ENCODE assay signal across 20 mouse cellular contexts in the genomic region with DNA sequence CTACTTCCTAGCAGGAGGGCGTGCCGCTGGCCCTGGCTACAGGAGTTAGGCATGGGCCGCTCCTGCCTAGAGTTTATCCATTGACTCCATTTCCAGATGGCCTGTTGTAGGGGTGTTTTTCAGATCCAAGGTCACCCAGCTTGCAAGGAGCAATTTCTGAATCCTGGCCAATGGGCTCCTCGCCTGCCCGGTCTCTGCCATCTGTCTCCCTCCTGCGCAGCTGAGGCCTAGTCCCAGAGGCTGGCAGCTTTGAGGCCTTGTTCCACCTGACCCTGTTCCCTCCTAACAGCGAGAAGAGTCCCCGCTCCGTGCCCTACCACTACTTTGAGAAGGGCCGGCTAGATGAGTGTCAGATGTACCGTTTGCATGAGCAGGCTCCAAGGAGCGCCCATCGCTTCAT. TPM values are rescaled to one million over a fixed set of nuclear protein-coding genes. Genes with fewer than 3 reads are reported as not detected.
DNase-seq lines count a peak whose midpoint lies in the region; TF ChIP-seq lines count a peak whose summit lies in the region.
"Had no signal": no experiment of that assay in that cellular context is flagged by ENCODE, and none has a peak within 500 bp of the region (broad histone marks: within the 10 kb centered on the region; RNA-seq: fewer than 3 reads in every experiment).

No protein-coding gene starts in this region.

- WGBS in cerebellum, adult 2 months = 12% methylated on average over 13 of the region's 13 CpGs

- no peaks in the 10 kb centered on the region for H3K27me3 ChIP-seq in cerebellum, adult 2 months (ENCODE audit: control insufficient read depth, insufficient read depth, low read length)
- H3K27me3 ChIP-seq: hindbrain, embryonic 15.5 days; megakaryocyte, embryonic 14.5 days; neural tube, embryonic 15.5 days had no signal

- TF ChIP-seq CTCF in gastrocnemius, adult 2 months (IDR thresholded peaks at IDR 0.05) = no peak
- TF ChIP-seq CTCF in cerebellum, adult 2 months (IDR thresholded peaks at IDR 0.05; ENCODE audit: borderline replicate concordance, insufficient read depth, low read depth, low read length) = no peak

- DNase-seq in gastrocnemius, adult 2 months = peak; percentile 64
- no peak for DNase-seq in gastrocnemius, adult 18-20 months (ENCODE audit: low spot score)
- DNase-seq in ovary, postnatal 36 days (ENCODE audit: low spot score) = peak; percentile 60
- DNase-seq in ovary, postnatal 14 days (ENCODE audit: low spot score) = no peak
- DNase-seq in cerebellum, adult 2 months = peak; percentile 92 to 95
- DNase-seq in gastrocnemius, postnatal 25 days = peak; percentile 48
- DNase-seq in right cerebral cortex, adult 18-20 months = no peak
- DNase-seq in frontal cortex, postnatal 25 days (ENCODE audit: low spot score in 2 of 2) = no peak
- DNase-seq: kidney, adult 2 months; thymus, postnatal 4 days had no signal

- H3K4me3 ChIP-seq in gastrocnemius, adult 2 months = no peak overlapping the region
- no peak overlapping the region for H3K4me3 ChIP-seq in cerebellum, adult 2 months (replicated peaks; ENCODE audit: insufficient read depth, low read depth, low read length)
- H3K4me3 ChIP-seq: hindbrain, embryonic 15.5 days; megakaryocyte, embryonic 14.5 days; neural tube, embryonic 15.5 days had no signal

- TF ChIP-seq POLR2A in cerebellum, adult 2 months (IDR thresholded peaks at IDR 0.05; ENCODE audit: borderline replicate concordance, insufficient read depth, low read length) = no peak

- H3K27ac ChIP-seq in gastrocnemius, adult 2 months = peak overlapping the region; percentile 75
- peak overlapping the region; percentile 78 for H3K27ac ChIP-seq in cerebellum, adult 2 months (ENCODE audit: insufficient read depth, low read length)
- H3K27ac ChIP-seq: hindbrain, embryonic 15.5 days; liver, embryonic 14.5 days; neural tube, embryonic 15.5 days had no signal

- intact Hi-C loops in gastrocnemius, adult 2 months (cut with DNase I) = no loop called here

- peaks cover 71% of the 10 kb centered on the region for H3K4me1 ChIP-seq in cerebellum, adult 2 months (ENCODE audit: control insufficient read depth, insufficient read depth, low read length)
- H3K4me1 ChIP-seq: hindbrain, embryonic 15.5 days; neural tube, embryonic 15.5 days had no signal

RNA-seq across cellular contexts. Expression of a gene that starts 2.8 kb away (rescaled TPM):
- 10 to 100 TPM; 46.8 to 56.5 TPM for total RNA-seq in gastrocnemius, adult 2 months (2021)
- 10 to 100 TPM; 47.0 to 52.2 TPM for total RNA-seq in gastrocnemius, adult 18-20 months (2021)
- 89.5 TPM in 2 replicates for polyA plus RNA-seq in cerebellum, adult 2 months (2012; rRNA removed)
- total RNA-seq in gastrocnemius, postnatal 25 days (2021) = 10 to 100 TPM; 37.3 to 42.6 TPM

RNA-seq across cellular contexts. Expression of a gene that starts 9.8 kb away (rescaled TPM):
- total RNA-seq in gastrocnemius, adult 2 months (2021) = 10 to 100 TPM in 1 of 2 experiments, 1 to 10 TPM in 1; 8.7 to 21.6 TPM
- 10 to 100 TPM; 13.5 to 19.8 TPM for total RNA-seq in gastrocnemius, adult 18-20 months (2021)
- 91.4 and 101 TPM in 2 replicates for polyA plus RNA-seq in cerebellum, adult 2 months (2012; rRNA removed)
- total RNA-seq in gastrocnemius, postnatal 25 days (2021) = 10 to 100 TPM; 24.6 to 29.2 TPM

RNA-seq across cellular contexts. Expression of a gene that starts 21.2 kb away (rescaled TPM):
- not detected for total RNA-seq in gastrocnemius, adult 2 months (2021)
- not detected for total RNA-seq in gastrocnemius, adult 18-20 months (2021)
- 0.59 and 0.60 TPM in 2 replicates for polyA plus RNA-seq in cerebellum, adult 2 months (2012; rRNA removed)
- not detected for total RNA-seq in gastrocnemius, postnatal 25 days (2021)
- total RNA-seq: heart, adult 8-10 months; monocyte, adult 5-6 weeks had no signal
- polyA plus RNA-seq: CD4-positive, CD25-positive, alpha-beta regulatory T cell, adult 4 months; heart, postnatal 0 days; kidney, adult 2 months; lung, postnatal 0 days; spleen, adult 2 months had no signal

RNA-seq across cellular contexts. Expression of a gene that starts 22.1 kb away (rescaled TPM):
- not detected for total RNA-seq in gastrocnemius, adult 2 months (2021)
- total RNA-seq in gastrocnemius, adult 18-20 months (2021) = not detected
- polyA plus RNA-seq in cerebellum, adult 2 months (2012; rRNA removed) = 25.2 and 28.4 TPM in 2 replicates
- total RNA-seq in gastrocnemius, postnatal 25 days (2021) = not detected
- total RNA-seq: monocyte, adult 5-6 weeks had no signal
- polyA plus RNA-seq: CD4-positive, CD25-positive, alpha-beta regulatory T cell, adult 4 months; heart, postnatal 0 days; kidney, adult 2 months; lung, postnatal 0 days had no signal

RNA-seq across cellular contexts. Expression of a gene that starts 24.8 kb away (rescaled TPM):
- total RNA-seq in gastrocnemius, adult 2 months (2021) = 1,000 to 10,000 TPM; 1,555 to 1,869 TPM
- 1,000 to 10,000 TPM; 1,543 to 1,586 TPM for total RNA-seq in gastrocnemius, adult 18-20 months (2021)
- 127 and 132 TPM in 2 replicates for polyA plus RNA-seq in cerebellum, adult 2 months (2012; rRNA removed)
- 1,000 to 10,000 TPM; 1,680 to 2,125 TPM for total RNA-seq in gastrocnemius, postnatal 25 days (2021)
- total RNA-seq: monocyte, adult 5-6 weeks had no signal
- polyA plus RNA-seq: CD4-positive, CD25-positive, alpha-beta regulatory T cell, adult 4 months had no signal

Comparison
In these comparisons a context has a peak if more than half of its experiments do, and no peak if none do; other contexts are left out.
1. DNase-seq: peak in gastrocnemius, adult 2 months (single experiment), ovary, postnatal 36 days (single experiment), cerebellum, adult 2 months (2 of 2) and gastrocnemius, postnatal 25 days (single experiment); none in gastrocnemius, adult 18-20 months (single experiment), ovary, postnatal 14 days (single experiment), right cerebral cortex, adult 18-20 months (single experiment) and frontal cortex, postnatal 25 days (0 of 2).